Mouse (Mus musculus) myocyte (in vitro differentiated cells): ENCODE data around the gene Zfp54.

ENCODE experiments used
- CEBPB ChIP-seq: IDR thresholded peaks from 2 replicates; pipeline ENCODE4 v1.6.1; 2011; ENCODE audit warnings: mild to moderate bottlenecking, moderate library complexity; ENCODE audit not compliant: poor library complexity, insufficient read depth, severe bottlenecking
- E2F4 ChIP-seq: IDR thresholded peaks from one replicate; pipeline ENCODE4 v1.6.1; 2011; ENCODE audit warnings: mild to moderate bottlenecking, control low read depth, moderate library complexity; ENCODE audit not compliant: insufficient read depth
- MAX ChIP-seq: IDR thresholded peaks from one replicate; pipeline ENCODE4 v1.6.1; 2011; ENCODE audit warnings: low read depth, mild to moderate bottlenecking, control low read depth
- POLR2A ChIP-seq: IDR thresholded peaks from one replicate; pipeline ENCODE4 v1.6.1; 2011; ENCODE audit warnings: low read depth, mild to moderate bottlenecking, control low read depth, moderate library complexity; ENCODE audit not compliant: insufficient read length
- TCF12 ChIP-seq: IDR thresholded peaks from one replicate; pipeline ENCODE4 v1.6.1; 2011; ENCODE audit warnings: mild to moderate bottlenecking, control low read depth; ENCODE audit not compliant: poor library complexity, insufficient read depth, severe bottlenecking
- TCF3 ChIP-seq: IDR thresholded peaks from one replicate; pipeline ENCODE4 v1.6.1; 2011; ENCODE audit warnings: low read depth, control low read depth; ENCODE audit not compliant: insufficient read length
- USF1 ChIP-seq: IDR thresholded peaks from one replicate; pipeline ENCODE4 v1.6.1; 2011; ENCODE audit warnings: low read depth, mild to moderate bottlenecking, control low read depth, moderate library complexity

DNA sequence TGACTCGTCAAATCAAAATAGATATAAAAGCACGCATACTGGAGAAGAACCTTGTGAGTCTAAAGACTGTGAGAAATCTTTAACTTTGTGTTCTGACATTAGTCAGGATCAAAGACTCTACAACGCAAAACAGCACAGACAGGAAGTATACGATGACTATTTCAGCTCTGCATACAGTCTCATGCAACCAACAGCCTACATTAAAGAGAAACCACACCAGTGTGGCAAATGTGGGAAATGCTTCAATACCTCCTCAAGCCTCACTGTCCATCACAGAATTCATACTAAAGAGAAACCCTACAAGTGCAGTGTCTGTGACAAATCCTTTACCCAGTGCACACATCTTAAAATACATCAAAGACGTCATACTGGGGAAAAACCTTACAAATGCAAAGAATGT is 40.5 kb downstream of the Zfp54 start:
- TF ChIP-seq POLR2A (no peak), USF1 (no peak), TCF12 (no peak), MAX (no peak), TCF3 (no peak), E2F4 (no peak), CEBPB (no peak)
